Mouse (Mus musculus) embryonic facial prominence, embryonic 15.5 days (tissue): ENCODE measurements at regions not wholly inside any gene's neighbourhood (a gene's known extent, or its start where the extent isn't known, plus 50 kb on each side); places are given as distances from the start of the nearest gene placed in this dataset.
A peak's percentile ranks its signal among the peaks of the same experiment; 100 is the strongest.
"Not testable (repeated sequence)": the region's sequence is repeated elsewhere in the genome, so short reads cannot be mapped to it uniquely, and the experiment has no call there.

ENCODE experiments used
- ATAC-seq: fragments of 200-750 bp; cut with Nextera tagmentation; 2 replicates; pipeline ENCODE4 v1.8.0; 2017; ENCODE audit warnings: low read depth, moderate TSS enrichment; ENCODE audit not compliant: insufficient number of reproducible peaks, low FRiP score, low TSS enrichment
- H3K27ac ChIP-seq: fragments of 300-500 bp; sonication (generic); replicated peaks from 2 replicates; pipeline ENCODE4 v1.5.1; 2015; ENCODE audit warnings: mild to moderate bottlenecking, inconsistent platforms
- H3K27me3 ChIP-seq: fragments of 300-500 bp; sonication (generic); 2 replicates; pipeline ENCODE4 v1.6.1; 2015; ENCODE audit warnings: inconsistent platforms
- H3K36me3 ChIP-seq: fragments of 300-500 bp; sonication (generic); 2 replicates; pipeline ENCODE4 v1.6.1; 2015; ENCODE audit warnings: mild to moderate bottlenecking, inconsistent platforms
- H3K4me1 ChIP-seq: fragments of 300-500 bp; sonication (generic); 2 replicates; pipeline ENCODE4 v1.6.1; 2015; ENCODE audit warnings: inconsistent platforms
- H3K4me2 ChIP-seq: fragments of 300-500 bp; sonication (generic); replicated peaks from 2 replicates; pipeline ENCODE4 v1.6.1; 2015; ENCODE audit warnings: mild to moderate bottlenecking, inconsistent platforms
- H3K4me3 ChIP-seq: fragments of 300-500 bp; sonication (generic); replicated peaks from 2 replicates; pipeline ENCODE4 v1.5.1; 2015; ENCODE audit warnings: mild to moderate bottlenecking, inconsistent platforms
- H3K9ac ChIP-seq: fragments of 300-500 bp; sonication (generic); 2 replicates; pipeline ENCODE4 v1.6.1; 2015; ENCODE audit warnings: inconsistent platforms
- H3K9me3 ChIP-seq: fragments of 300-500 bp; sonication (generic); replicated peaks from 2 replicates; pipeline ENCODE4 v1.6.1; 2016; ENCODE audit warnings: inconsistent platforms
- WGBS: fragments of 180-500 bp; shearing (Covaris S2); methylation state at CpG from one replicate; pipeline ENCODE4 v1.1.7; 2015; 5-methylcytosine and 5-hydroxymethylcytosine counted together

GRCm38 (mm10) chr10:43674749-43675148 is 96.7 kb downstream of the Cd24a start:
- WGBS, result 67% methylated on average over 1 of the region's 1 CpGs
- Histone ChIP-seq H3K27ac (no peak overlapping the region), H3K27me3 (no peaks in the 10 kb centered on the region), H3K4me3 (no peak overlapping the region), H3K4me1 (0 out of 2 replicates have a peak, but pooled peaks cover 7% of the 10 kb centered on the region), H3K9ac (no peak overlapping the region), H3K9me3 (no peaks in the 10 kb centered on the region), H3K36me3 (no peaks in the 10 kb centered on the region), H3K4me2 (no peak overlapping the region)
- no peak for ATAC-seq

DNA sequence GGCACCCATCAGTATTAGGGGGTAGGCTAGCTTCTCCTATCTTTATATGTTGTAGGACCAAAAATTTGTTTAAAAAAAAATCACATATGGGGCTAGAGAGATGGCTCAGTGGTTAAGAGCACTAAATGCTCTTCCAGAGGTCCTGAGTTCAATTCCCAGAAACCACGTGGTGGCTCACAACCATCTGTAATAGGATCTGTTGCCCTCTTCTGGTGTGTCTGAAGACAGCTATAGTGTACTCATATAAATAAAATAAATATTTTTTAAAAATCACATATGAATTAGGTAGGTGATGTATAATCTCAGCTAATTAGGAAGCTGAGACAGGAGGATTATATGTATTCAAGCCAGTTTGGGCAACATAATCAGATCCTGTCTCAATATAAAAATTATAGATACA is 97.4 kb downstream of the Cd24a start:
- H3K36me3 ChIP-seq, H3K27me3 ChIP-seq, H3K4me1 ChIP-seq, H3K9ac ChIP-seq, ATAC-seq, H3K4me2 ChIP-seq, H3K9me3 ChIP-seq, H3K27ac ChIP-seq, H3K4me3 ChIP-seq: not testable (repeated sequence)
- 76% methylated on average over 1 of the region's 1 CpGs for WGBS

GRCm38 (mm10) chr10:43676289-43676688 is 98.2 kb downstream of the Cd24a start:
- H3K27ac ChIP-seq, result no peak overlapping the region
- no peaks in the 10 kb centered on the region for H3K27me3 ChIP-seq
- H3K4me1 ChIP-seq, result 0 out of 2 replicates have a peak, but pooled peaks cover 3% of the 10 kb centered on the region
- H3K36me3 ChIP-seq, result no peaks in the 10 kb centered on the region
- no peak overlapping the region for H3K4me2 ChIP-seq
- no peaks in the 10 kb centered on the region for H3K9me3 ChIP-seq
- ATAC-seq, result no peak
- 74% methylated on average over 5 of the region's 5 CpGs for WGBS
- H3K4me3 ChIP-seq, result no peak overlapping the region
- no peak overlapping the region for H3K9ac ChIP-seq

DNA sequence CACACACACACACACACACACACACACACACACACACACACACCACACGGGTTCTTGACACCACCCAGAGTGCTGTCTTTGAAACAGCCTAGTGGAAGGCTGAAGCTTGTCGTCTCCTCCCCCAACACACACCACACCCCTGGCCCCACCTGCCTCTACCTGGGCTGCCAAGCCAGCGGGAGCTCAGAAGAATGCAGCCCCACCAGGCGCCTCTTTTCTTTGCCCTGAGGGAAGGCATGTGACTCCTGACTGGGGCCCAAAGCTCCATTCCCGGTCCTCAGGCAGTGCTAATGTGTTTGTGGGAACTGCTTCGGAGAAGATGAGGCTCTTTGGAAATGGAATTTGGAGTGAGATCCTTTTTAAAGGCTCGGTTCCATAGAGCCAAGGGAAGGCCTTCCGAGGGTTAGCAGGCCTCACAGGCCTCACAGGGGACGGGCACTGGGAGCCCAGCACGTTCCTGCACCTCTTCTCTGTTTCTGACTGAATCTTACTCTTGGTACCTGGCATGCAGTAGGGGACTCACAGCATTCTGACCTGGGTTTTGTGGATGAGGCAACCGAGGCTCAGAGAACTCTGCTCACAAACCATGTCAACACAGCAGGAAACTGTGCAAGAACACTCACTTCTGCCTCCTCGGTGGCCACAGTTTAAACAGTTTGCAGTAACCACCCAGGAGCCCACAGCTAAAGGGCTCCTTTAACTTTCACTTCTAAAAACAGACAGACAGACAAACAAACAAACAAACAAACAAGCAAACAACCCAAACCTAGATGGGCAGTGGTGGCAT is 106.4 kb downstream of the Cd24a start:
- Histone ChIP-seq H3K4me3 (no peak overlapping the region), H3K27ac (0 out of 2 replicates have a peak overlapping the region, but pooled peaks have one; percentile 25), H3K4me2 (no peak overlapping the region), H3K27me3 (no peaks in the 10 kb centered on the region), H3K9ac (no peak overlapping the region), H3K4me1 (peaks cover 12% of the 10 kb centered on the region; the same call in 1 of the 2 replicates), H3K36me3 (no peaks in the 10 kb centered on the region), H3K9me3 (no peaks in the 10 kb centered on the region)
- 36% methylated on average over 12 of the region's 12 CpGs for WGBS
- peak; percentile 51; the same call in 1 of the 2 replicates for ATAC-seq

DNA sequence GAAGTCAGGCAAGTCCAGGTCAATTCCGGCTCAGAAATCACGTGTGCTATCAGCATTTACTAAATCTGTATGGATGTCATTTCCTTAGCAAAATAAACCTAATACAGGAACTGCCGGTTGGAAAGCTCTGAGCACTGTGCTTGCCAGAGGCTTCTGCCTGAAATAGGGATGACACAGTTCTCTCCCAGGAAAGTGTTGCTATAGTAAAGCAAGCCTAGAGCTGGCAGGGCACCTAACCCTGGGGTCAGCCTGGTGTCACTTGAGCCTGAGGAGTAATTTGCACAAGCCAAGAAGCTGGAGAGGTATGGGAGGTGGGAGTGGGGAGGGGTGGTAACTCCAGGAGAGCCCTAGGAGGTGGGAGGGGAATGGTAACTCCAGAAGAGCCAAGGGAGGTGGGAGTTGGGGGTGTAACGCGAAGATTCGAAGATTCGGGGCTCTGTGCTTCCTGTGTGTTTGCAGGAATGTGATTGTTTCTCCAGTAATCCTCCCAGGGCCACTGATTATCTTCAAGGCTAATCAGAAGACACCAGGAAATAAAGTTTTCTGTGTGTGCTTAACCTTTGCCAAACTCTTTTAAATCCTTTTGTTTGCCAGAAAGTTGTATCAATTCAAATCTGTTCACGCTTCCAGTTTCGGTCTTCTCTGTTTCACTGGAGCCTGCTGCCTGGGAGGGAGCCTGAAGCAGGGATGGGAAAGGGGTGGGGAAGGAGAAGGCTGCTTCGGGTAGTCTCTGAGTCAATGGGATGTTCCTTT is 111.3 kb downstream of the Cd24a start:
- Histone ChIP-seq H3K9me3 (no peaks in the 10 kb centered on the region), H3K36me3 (no peaks in the 10 kb centered on the region), H3K4me1 (peaks cover 16% of the 10 kb centered on the region), H3K27me3 (peaks cover 3% of the 10 kb centered on the region; the same call in 1 of the 2 replicates), H3K27ac (no peak overlapping the region; the same call in 1 of the 2 replicates), H3K9ac (no peak overlapping the region), H3K4me2 (peak overlapping the region; percentile 25; the same call in 1 of the 2 replicates), H3K4me3 (no peak overlapping the region)
- peak; percentile 43; the same call in 1 of the 2 replicates for ATAC-seq
- WGBS, result 9% methylated on average over 10 of the region's 10 CpGs

DNA sequence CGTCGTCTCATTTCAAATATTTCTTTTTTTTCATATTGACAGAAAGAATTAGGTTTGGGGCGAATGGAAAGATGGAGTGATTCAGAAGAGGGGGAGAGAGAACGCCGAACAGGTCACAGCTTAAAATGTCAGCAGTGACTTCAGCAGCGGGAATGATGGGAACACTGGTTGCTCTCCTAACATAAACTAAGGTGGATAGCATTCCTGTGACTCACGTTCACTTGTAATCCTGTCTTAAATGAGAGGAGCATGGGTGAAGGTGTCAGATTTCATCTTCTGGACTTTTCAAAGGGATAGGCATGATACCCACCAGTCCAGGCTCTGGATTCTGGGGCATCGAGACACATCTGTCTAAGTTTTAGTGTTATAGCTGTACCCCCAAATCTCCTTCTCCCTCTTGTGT is 111.8 kb downstream of the Cd24a start:
- ATAC-seq, result no peak
- peaks cover 13% of the 10 kb centered on the region for H3K4me1 ChIP-seq
- H3K27me3 ChIP-seq, result peaks cover 3% of the 10 kb centered on the region; the same call in 1 of the 2 replicates
- no peak overlapping the region for H3K4me3 ChIP-seq
- 24% methylated on average over 8 of the region's 8 CpGs for whole genome bisulfite sequencing
- H3K4me2 ChIP-seq, result peak overlapping the region; percentile 25; the same call in 1 of the 2 replicates
- H3K9ac ChIP-seq, result no peak overlapping the region
- no peaks in the 10 kb centered on the region for H3K36me3 ChIP-seq
- H3K9me3 ChIP-seq, result no peaks in the 10 kb centered on the region
- no peak overlapping the region for H3K27ac ChIP-seq

DNA sequence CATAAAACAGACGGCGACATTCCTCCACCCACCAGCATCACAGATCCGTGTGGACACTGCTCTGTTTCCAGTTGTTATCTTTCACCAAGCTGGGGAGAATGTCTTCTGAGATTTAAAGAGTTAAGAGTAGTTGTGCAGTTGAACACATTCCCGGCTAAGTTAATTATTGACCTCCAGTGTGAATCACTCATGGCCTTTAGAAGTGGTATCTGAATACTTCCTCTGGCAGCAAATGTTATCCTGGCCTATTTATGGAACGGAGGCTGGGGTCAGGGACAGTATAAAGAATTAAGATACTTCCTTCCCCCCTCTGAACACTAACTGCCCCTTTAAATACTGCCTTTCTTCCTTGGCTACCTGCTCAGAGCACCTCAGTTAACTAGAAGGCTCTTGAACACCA is 115.9 kb downstream of the Cd24a start:
- Histone ChIP-seq H3K4me1 (peaks cover 19% of the 10 kb centered on the region), H3K9me3 (no peaks in the 10 kb centered on the region), H3K9ac (no peak overlapping the region), H3K27me3 (peaks cover 3% of the 10 kb centered on the region; the same call in 1 of the 2 replicates), H3K4me2 (no peak overlapping the region), H3K36me3 (no peaks in the 10 kb centered on the region), H3K27ac (no peak overlapping the region), H3K4me3 (no peak overlapping the region)
- no peak for ATAC-seq
- WGBS, result 40% methylated on average over 5 of the region's 5 CpGs

GRCm38 (mm10) chr10:43694508-43694907 is 116.4 kb downstream of the Cd24a start:
- ATAC-seq, result peak; percentile 75; the same call in 1 of the 2 replicates
- Histone ChIP-seq H3K4me1 (peaks cover 13% of the 10 kb centered on the region), H3K4me2 (no peak overlapping the region), H3K27ac (no peak overlapping the region), H3K9ac (no peak overlapping the region), H3K27me3 (peaks cover 3% of the 10 kb centered on the region; the same call in 1 of the 2 replicates), H3K9me3 (no peaks in the 10 kb centered on the region), H3K36me3 (no peaks in the 10 kb centered on the region), H3K4me3 (no peak overlapping the region)
- WGBS, result 23% methylated on average over 6 of the region's 6 CpGs

GRCm38 (mm10) chr10:43695470-43695869 is 117.4 kb downstream of the Cd24a start:
- Histone ChIP-seq H3K4me1 (peaks cover 8% of the 10 kb centered on the region), H3K27me3 (peaks cover 3% of the 10 kb centered on the region; the same call in 1 of the 2 replicates), H3K27ac (no peak overlapping the region), H3K4me3 (no peak overlapping the region), H3K9ac (no peak overlapping the region), H3K4me2 (no peak overlapping the region), H3K9me3 (no peaks in the 10 kb centered on the region), H3K36me3 (no peaks in the 10 kb centered on the region)
- ATAC-seq, result no peak
- WGBS, result 38% methylated on average over 10 of the region's 10 CpGs

- WGBS, result 42% methylated on average over 2 of the region's 2 CpGs
- no peak for ATAC-seq
- peaks cover 8% of the 10 kb centered on the region for H3K4me1 ChIP-seq
Measured at GRCm38 (mm10) chr10:43697917-43698316, 119.8 kb downstream of the Cd24a start.

More at GRCm38 (mm10) chr10:43697917-43698316, 119.8 kb downstream of the Cd24a start:
- Histone ChIP-seq H3K9me3 (no peaks in the 10 kb centered on the region), H3K4me3 (no peak overlapping the region), H3K27me3 (peaks cover 2% of the 10 kb centered on the region; the same call in 1 of the 2 replicates), H3K27ac (no peak overlapping the region), H3K36me3 (no peaks in the 10 kb centered on the region), H3K9ac (no peak overlapping the region), H3K4me2 (no peak overlapping the region)
